Mouse (Mus musculus) bone marrow, adult 2 months (tissue): ENCODE results near the gene Ier3.
"Not testable (repeated sequence)": the region's sequence is repeated elsewhere in the genome, so short reads cannot be mapped to it uniquely, and the experiment has no call there.

ENCODE experiments used
- CTCF ChIP-seq: fragments of 200-500 bp; IDR thresholded peaks from 2 replicates; pipeline ENCODE4 v1.5.1; 2011; ENCODE audit warnings: low read length, control low read depth; ENCODE audit not compliant: control insufficient read depth, insufficient read depth
- POLR2A ChIP-seq: fragments of 200-500 bp; IDR thresholded peaks from 2 replicates; pipeline ENCODE4 v1.6.1; 2011; ENCODE audit warnings: low read depth, mild to moderate bottlenecking, control low read depth, low read length, borderline replicate concordance; ENCODE audit not compliant: control insufficient read depth

GRCm38 (mm10) chr17:35839002-35839401 lies 17.5 kb downstream of the Ier3 start:
- not testable (repeated sequence) for TF ChIP-seq CTCF, POLR2A
